Mouse (Mus musculus): Measurements from ENCODE around the gene Grik5.

Grik5 gene

DNA sequence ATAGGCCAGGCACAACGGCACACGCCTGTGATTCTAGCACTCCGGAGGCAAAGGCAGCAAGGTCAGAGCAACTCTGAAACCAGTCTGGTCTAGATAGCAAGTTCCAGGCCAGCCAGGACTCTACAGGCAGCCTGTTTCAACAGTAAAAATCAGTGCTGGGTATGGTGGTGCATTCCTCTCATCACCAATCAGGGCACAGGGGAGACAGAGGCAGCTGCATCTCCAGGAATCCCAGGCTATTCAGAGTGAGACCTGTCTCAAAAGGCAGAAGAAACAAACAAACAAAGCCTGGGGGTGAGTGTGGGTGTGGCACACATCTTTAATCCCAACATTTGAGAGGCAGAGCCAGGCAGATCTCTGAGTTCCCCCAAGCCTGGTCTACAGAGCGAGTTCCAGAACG lies 88.8 kb downstream of the Grik5 start:
- no peak for DNase-seq

DNA sequence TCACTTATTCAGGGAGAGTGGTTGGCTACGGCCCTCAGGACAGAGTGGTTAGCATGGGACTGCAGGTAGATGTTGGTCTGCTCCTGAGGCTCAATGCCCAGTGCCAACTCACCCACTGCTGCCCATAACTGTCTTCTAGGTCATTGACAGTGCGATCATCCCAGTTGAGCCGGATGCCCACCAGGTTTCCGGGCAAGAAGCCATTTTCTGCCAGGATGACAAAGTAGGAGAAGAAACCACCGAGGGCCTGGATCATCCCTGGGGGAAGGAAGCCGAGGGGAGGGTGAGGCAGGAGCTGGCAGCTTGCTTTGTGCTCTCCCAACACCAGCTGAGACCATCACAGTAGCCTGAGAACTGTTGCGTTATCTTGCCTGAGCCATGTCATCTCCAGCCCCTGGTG lies 91.7 kb downstream of the Grik5 start:
- DNase-seq: no peak

DNA sequence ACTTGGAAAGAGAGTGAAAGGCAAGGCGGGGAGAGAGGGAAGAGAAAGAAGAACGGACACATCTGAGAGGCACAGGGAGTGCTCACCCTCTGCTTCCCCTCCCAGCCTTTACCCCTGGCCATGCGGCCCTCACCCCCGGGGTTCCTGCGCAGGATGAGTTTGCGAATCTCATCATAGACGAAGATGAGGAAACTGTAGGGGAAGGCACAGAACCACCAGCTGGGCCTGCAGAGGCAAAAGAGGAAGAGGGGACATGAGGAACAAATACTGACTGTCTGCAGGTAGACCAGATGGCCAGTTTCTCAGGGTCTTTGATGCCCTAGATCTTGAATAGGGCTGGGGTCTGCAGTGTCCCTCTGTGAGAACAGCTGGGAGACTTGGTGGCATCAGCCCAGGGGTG lies 93.4 kb downstream of the Grik5 start:
- no peak for DNase-seq

GRCm38 (mm10) chr7:24974893-24975595 lies 97.1 kb downstream of the Grik5 start:
- DNase-seq: no peak

GRCm38 (mm10) chr7:24973902-24974301 lies 98.2 kb downstream of the Grik5 start:
- DNase-seq: no peak

GRCm38 (mm10) chr7:24973208-24973607 lies 98.9 kb downstream of the Grik5 start:
- no peak for DNase-seq

GRCm38 (mm10) chr7:24971972-24972893 lies 99.9 kb downstream of the Grik5 start, which contains the start of gene Rabac1:
Rabac1 (minus strand) TSS chr7:24972754.
- peak; percentile 83 for DNase-seq

GRCm38 (mm10) chr7:24971261-24971971 lies 100.7 kb downstream of the Grik5 start:
- DNase-seq: no peak

GRCm38 (mm10) chr7:24970341-24970740 lies 101.8 kb downstream of the Grik5 start:
- no peak for DNase-seq

- peak; percentile 53 for DNase-seq
Observed at GRCm38 (mm10) chr7:24969805-24970204, 102.3 kb downstream of the Grik5 start.

DNA sequence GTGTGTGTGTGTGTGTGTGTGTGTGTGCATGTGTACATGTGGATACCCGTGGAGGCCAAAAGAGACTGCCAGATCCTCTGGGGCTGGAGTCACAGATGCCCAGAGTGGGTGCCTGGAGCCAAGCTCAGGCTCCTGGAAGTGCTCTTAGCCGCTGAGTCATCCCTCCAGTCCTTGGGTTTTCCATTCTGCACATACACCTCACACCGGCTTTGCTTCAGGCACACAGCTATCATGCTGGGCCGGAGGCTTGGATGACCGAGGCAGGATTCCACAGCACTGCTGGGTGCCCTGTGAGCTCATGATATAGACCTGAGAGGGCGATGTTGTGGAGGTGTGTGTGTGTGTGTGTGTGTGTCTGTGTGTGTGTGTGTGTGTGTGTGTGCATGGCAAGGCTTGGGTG lies 103.7 kb downstream of the Grik5 start:
- DNase-seq: no peak

DNA sequence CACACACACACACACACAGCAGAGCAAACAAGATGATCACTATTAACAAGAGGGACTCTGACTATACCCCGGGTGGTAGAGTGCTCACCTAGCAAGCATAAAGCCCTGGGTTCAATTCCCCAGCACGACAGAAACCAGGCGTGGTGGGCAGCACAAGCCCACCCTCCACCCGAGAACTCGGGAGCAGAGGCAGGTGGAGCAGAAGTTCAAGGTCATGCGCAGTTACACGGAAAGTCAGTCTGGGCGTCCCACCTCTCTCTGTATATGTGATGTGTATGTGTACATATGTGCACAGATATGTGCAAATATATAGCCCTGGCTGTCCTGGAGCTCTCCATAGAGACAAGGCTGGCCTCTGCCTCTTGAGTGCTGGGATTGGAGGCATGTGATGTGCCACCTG lies 104.2 kb downstream of the Grik5 start:
- no peak for DNase-seq

- DNase-seq: peak; percentile 87
Observed at GRCm38 (mm10) chr7:24964897-24965535, 107.1 kb downstream of the Grik5 start.

GRCm38 (mm10) chr7:24964288-24964687 lies 107.9 kb downstream of the Grik5 start:
- no peak for DNase-seq
